Mouse (Mus musculus) c-Kit-positive CD71-positive TER-119-negative erythroid progenitor cells, embryonic 14.5 days (primary cell): ENCODE data around the gene Gm3893.
"Not testable (repeated sequence)": the region's sequence is repeated elsewhere in the genome, so short reads cannot be mapped to it uniquely, and the experiment has no call there.

Experiments
- DNase-seq: peaks from one replicate; pipeline ENCODE4 v3.0.0-alpha.2; 2013; ENCODE audit warnings: low read depth

Gm3893 gene

DNA sequence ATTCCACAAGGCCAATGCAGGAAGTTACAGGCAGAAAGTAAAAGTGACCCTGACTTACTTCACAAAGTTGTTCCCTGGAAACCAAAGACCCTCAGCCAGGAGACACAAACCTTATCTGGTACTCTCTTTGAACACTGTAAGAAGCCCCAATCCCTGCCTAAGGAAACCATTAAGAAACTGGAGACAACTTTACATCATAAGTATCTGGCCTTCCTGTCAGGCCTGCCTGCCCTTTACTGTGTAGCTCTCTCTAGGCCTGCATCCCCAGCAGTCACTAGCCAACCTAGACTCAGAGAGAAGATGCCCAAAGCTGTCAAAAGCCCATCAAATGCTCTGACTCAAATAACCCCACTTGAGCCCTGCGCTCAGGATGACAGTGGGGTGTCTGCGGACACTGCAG, at the start of gene Gm3893:
Gm3893 (plus strand) TSS at position 301 of the 400 bp plus-strand sequence.
- not testable (repeated sequence) for DNase-seq

DNA sequence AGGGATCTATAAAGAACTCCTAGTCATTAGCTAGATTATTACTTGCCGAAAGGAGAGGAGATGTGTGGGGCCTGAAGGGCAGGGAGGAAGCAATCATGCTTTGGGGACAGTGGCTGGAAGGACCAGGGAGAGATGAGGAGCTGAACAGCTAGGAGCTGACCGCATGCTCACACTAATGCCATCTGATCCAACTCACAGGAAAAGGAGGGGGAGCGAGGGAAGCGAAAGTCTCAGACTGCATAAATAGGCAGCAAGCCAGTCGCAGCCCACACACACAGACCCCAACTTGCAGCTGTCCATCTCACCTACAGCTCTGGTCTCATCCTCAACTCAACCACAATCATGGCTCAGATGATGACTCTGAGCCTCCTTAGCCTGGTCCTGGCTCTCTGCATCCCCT, 23.5 kb downstream of the Gm3893 start, which contains the start of gene Gm13304:
Gm13304 (plus strand) TSS at position 301 of the 400 bp plus-strand sequence.
- not testable (repeated sequence) for DNase-seq
